Mouse (Mus musculus) monocyte, adult 2 months (primary cell): Measurements from ENCODE around the gene Olfr1245.
"Not testable (repeated sequence)": the region's sequence is repeated elsewhere in the genome, so short reads cannot be mapped to it uniquely, and the experiment has no call there.

Experiments
- DNase-seq, 2 experiments: peaks; one replicate each; pipeline ENCODE4 v3.0.0; 2022; ENCODE audit warnings: low spot score in 2 of 2, low read depth in 1 of 2

The Olfr1245 gene

GRCm38 (mm10) chr2:89578347-89578746, at the start of gene Olfr1245:
TSS of gene Olfr1245 (minus strand) at chr2:89578447.
- DNase-seq: no peak

- not testable (repeated sequence) for DNase-seq
Observed at GRCm38 (mm10) chr2:89618145-89618544, 39.9 kb upstream of the Olfr1245 start, which contains the start of gene Olfr1248. TSS of gene Olfr1248 (minus strand) at chr2:89618245.

- no peak for DNase-seq
Observed at GRCm38 (mm10) chr2:89614030-89614429, 35.8 kb upstream of the Olfr1245 start, which contains the start of gene Olfr1247. TSS of gene Olfr1247 (minus strand) at chr2:89614130.

- DNase-seq: no peak
Observed at GRCm38 (mm10) chr2:89593057-89593456, 14.8 kb upstream of the Olfr1245 start, which contains the start of gene Olfr1246. TSS of gene Olfr1246 (minus strand) at chr2:89593157.

GRCm38 (mm10) chr2:89562706-89563105, 15.5 kb downstream of the Olfr1245 start:
- not testable (repeated sequence) for DNase-seq

- no peak for DNase-seq
Observed at GRCm38 (mm10) chr2:89544516-89544915, 33.7 kb downstream of the Olfr1245 start.

- DNase-seq: no peak
Observed at GRCm38 (mm10) chr2:89539923-89540322, 38.3 kb downstream of the Olfr1245 start.

GRCm38 (mm10) chr2:89531387-89531786, 46.9 kb downstream of the Olfr1245 start, which contains the start of gene Olfr1243:
TSS of gene Olfr1243 (minus strand) at chr2:89531487.
- no peak for DNase-seq
